Comparison of ENCODE assay signal across 8 mouse cellular contexts in the genomic region with DNA sequence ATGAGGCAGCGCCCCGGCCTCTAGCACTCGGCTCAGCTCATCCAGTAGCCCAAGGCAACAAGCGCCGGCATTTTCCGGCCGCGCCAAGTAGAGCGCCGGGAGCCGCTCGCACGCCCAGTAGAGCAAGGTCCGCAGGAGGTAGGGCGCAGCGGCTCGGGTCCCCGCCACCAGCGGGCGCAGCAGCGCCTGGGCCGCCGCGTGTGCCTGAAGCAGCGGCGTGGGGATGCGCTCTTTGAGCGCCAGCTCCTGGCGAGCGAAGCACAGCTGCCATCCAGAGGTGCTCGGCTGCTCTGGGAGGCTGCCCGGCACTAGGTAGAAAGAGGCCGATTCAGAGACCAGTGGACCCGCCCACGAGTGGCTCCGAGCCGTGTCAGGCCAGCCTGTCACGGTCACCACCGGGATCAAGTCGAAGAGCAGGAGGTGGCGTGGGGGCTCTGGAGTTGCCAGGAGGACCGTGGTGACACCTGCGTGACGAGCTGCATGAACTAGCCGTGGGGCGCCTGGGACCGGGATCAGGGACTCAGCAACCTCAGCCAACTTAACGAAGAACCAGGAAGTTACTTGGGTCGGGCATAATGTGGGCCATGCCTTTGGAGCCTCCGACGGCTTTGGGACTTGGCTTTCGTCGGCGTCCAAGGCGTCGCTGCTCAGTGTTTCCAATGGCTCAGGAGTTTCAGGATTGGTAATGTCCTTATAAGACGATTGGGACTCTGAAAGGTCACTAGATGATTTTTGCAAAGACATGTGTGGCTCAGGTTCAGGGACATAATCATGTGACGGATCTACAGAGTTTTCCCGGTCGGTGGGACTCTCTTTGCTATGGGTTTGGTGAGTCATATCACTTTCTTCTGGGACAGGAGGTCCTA. TPM values are rescaled to one million over a fixed set of nuclear protein-coding genes. Genes with fewer than 3 reads are reported as not detected.
A peak's percentile ranks its signal among the peaks of the same experiment; 100 is the strongest.
DNase-seq lines count a peak whose midpoint lies in the region; ATAC-seq and TF ChIP-seq lines count a peak whose summit lies in the region.

No protein-coding gene starts in this region.

- ATAC-seq in granulocyte monocyte progenitor cell, adult 5-6 weeks (replicated peaks; ENCODE audit: poor library complexity, severe bottlenecking), result peak; percentile 54
- peak; percentile 84 for ATAC-seq in intestine, embryonic 16.5 days
- peak; percentile 26; the same call in 1 of the 2 replicates for ATAC-seq in limb, embryonic 13.5 days (ENCODE audit: low FRiP score, low read depth)
- ATAC-seq in midbrain, embryonic 13.5 days, result peak; percentile 40

- H3K4me2 ChIP-seq in intestine, embryonic 16.5 days (ENCODE audit: low read depth, low read length), result peak overlapping the region; percentile 98
- peak overlapping the region; percentile 92 for H3K4me2 ChIP-seq in limb, embryonic 13.5 days (replicated peaks)
- H3K4me2 ChIP-seq in midbrain, embryonic 13.5 days (replicated peaks), result peak overlapping the region; percentile 97

- DNase-seq in cerebellum, adult 2 months, result peak; percentile 62 to 69
- DNase-seq in cerebellum, adult 9-10 months, result no peak
- DNase-seq in embryo, embryonic 9.5 days (ENCODE audit: extremely low spot score), result peak; percentile 68
- peak; percentile 62 for DNase-seq in skeletal muscle tissue, adult 2 months (ENCODE audit: low read depth, low spot score)

- peak overlapping the region; percentile 38 for H3K4me3 ChIP-seq in cerebellum, adult 2 months (replicated peaks; ENCODE audit: insufficient read depth, low read depth, low read length)
- peak overlapping the region; percentile 64 for H3K4me3 ChIP-seq in intestine, embryonic 16.5 days (ENCODE audit: low read length)
- H3K4me3 ChIP-seq in limb, embryonic 13.5 days, result peak overlapping the region; percentile 57
- H3K4me3 ChIP-seq in midbrain, embryonic 13.5 days (replicated peaks), result peak overlapping the region; percentile 59

- no peaks in the 10 kb centered on the region for H3K9me3 ChIP-seq in intestine, embryonic 16.5 days (ENCODE audit: control insufficient read depth, low read length)
- no peaks in the 10 kb centered on the region for H3K9me3 ChIP-seq in limb, embryonic 13.5 days
- no peaks in the 10 kb centered on the region for H3K9me3 ChIP-seq in midbrain, embryonic 13.5 days

- WGBS in cerebellum, adult 2 months, result 2% methylated on average over 60 of the region's 60 CpGs
- 2% methylated on average over 57 of the region's 60 CpGs for WGBS in intestine, embryonic 16.5 days
- 2% methylated on average over 60 of the region's 60 CpGs for WGBS in limb, embryonic 13.5 days
- 1% methylated on average over 60 of the region's 60 CpGs for WGBS in midbrain, embryonic 13.5 days

- no peaks in the 10 kb centered on the region for H3K36me3 ChIP-seq in intestine, embryonic 16.5 days (ENCODE audit: control insufficient read depth, insufficient read depth, low read length)
- H3K36me3 ChIP-seq in limb, embryonic 13.5 days, result no peaks in the 10 kb centered on the region
- no peaks in the 10 kb centered on the region for H3K36me3 ChIP-seq in midbrain, embryonic 13.5 days

- TF ChIP-seq CTCF in cerebellum, adult 2 months (IDR thresholded peaks at IDR 0.05; ENCODE audit: borderline replicate concordance, insufficient read depth, low read depth, low read length), result peak; percentile 22; the same call in 1 of the 2 replicates

- H3K27ac ChIP-seq in cerebellum, adult 2 months (ENCODE audit: insufficient read depth, low read length), result no peak overlapping the region
- H3K27ac ChIP-seq in intestine, embryonic 16.5 days (ENCODE audit: low read length), result peak overlapping the region; percentile 89
- H3K27ac ChIP-seq in limb, embryonic 13.5 days, result 0 out of 2 replicates have a peak overlapping the region, but pooled peaks have one; percentile 3
- peak overlapping the region; percentile 64 for H3K27ac ChIP-seq in midbrain, embryonic 13.5 days

- peaks cover 1% of the 10 kb centered on the region; the same call in 1 of the 2 replicates for H3K27me3 ChIP-seq in cerebellum, adult 2 months (ENCODE audit: control insufficient read depth, insufficient read depth, low read length)
- 0 out of 2 replicates have a peak, but pooled peaks cover 5% of the 10 kb centered on the region for H3K27me3 ChIP-seq in intestine, embryonic 16.5 days (replicated peaks; ENCODE audit: control insufficient read depth, insufficient read depth, low read length)
- peaks cover 86% of the 10 kb centered on the region for H3K27me3 ChIP-seq in limb, embryonic 13.5 days
- H3K27me3 ChIP-seq in midbrain, embryonic 13.5 days, result peaks cover 44% of the 10 kb centered on the region

- peak overlapping the region; percentile 82 for H3K9ac ChIP-seq in intestine, embryonic 16.5 days (ENCODE audit: low read depth, low read length)
- peak overlapping the region; percentile 79 for H3K9ac ChIP-seq in limb, embryonic 13.5 days
- peak overlapping the region; percentile 81 for H3K9ac ChIP-seq in midbrain, embryonic 13.5 days (replicated peaks)

- no peak for TF ChIP-seq POLR2A in cerebellum, adult 2 months (IDR thresholded peaks at IDR 0.05; ENCODE audit: borderline replicate concordance, insufficient read depth, low read length)

- peaks cover 7% of the 10 kb centered on the region; the same call in 1 of the 2 replicates for H3K4me1 ChIP-seq in cerebellum, adult 2 months (ENCODE audit: control insufficient read depth, insufficient read depth, low read length)
- peaks cover 52% of the 10 kb centered on the region for H3K4me1 ChIP-seq in intestine, embryonic 16.5 days (ENCODE audit: control insufficient read depth, insufficient read depth, low read length)
- peaks cover 61% of the 10 kb centered on the region for H3K4me1 ChIP-seq in limb, embryonic 13.5 days
- peaks cover 61% of the 10 kb centered on the region for H3K4me1 ChIP-seq in midbrain, embryonic 13.5 days (replicated peaks)

RNA-seq across cellular contexts. Expression of a gene that starts 1.4 kb away (rescaled TPM):
- 0.28 and 0.36 TPM in 2 replicates for polyA plus RNA-seq in cerebellum, adult 2 months (2012; rRNA removed)
- not detected in 2 replicates for total RNA-seq in granulocyte monocyte progenitor cell, adult 5-6 weeks (2014; fragmentation: Nextera tagmentation)
- not detected in 2 replicates for total RNA-seq in granulocyte monocyte progenitor cell, adult 5-6 weeks (2017)
- polyA plus RNA-seq in intestine, embryonic 16.5 days (2015; fragmentation: Nextera tagmentation; extraction: Ambion mirVana), result 34.6 and 42.7 TPM in 2 replicates
- polyA plus RNA-seq in limb, embryonic 13.5 days (2015; fragmentation: Nextera tagmentation; extraction: Ambion mirVana), result 2.5 and 2.6 TPM in 2 replicates
- 0.44 and 0.52 TPM in 2 replicates for polyA plus RNA-seq in midbrain, embryonic 13.5 days (2015; fragmentation: Nextera tagmentation; extraction: Ambion mirVana)

RNA-seq across cellular contexts. Expression of a gene that starts 2.4 kb away (rescaled TPM):
- 47.0 and 49.4 TPM in 2 replicates for polyA plus RNA-seq in cerebellum, adult 2 months (2012; rRNA removed)
- total RNA-seq in granulocyte monocyte progenitor cell, adult 5-6 weeks (2014; fragmentation: Nextera tagmentation), result 1.6 and 2.9 TPM in 2 replicates
- total RNA-seq in granulocyte monocyte progenitor cell, adult 5-6 weeks (2017), result not detected in 2 replicates
- 1.3 and 1.4 TPM in 2 replicates for polyA plus RNA-seq in intestine, embryonic 16.5 days (2015; fragmentation: Nextera tagmentation; extraction: Ambion mirVana)
- polyA plus RNA-seq in limb, embryonic 13.5 days (2015; fragmentation: Nextera tagmentation; extraction: Ambion mirVana), result 2.8 and 2.9 TPM in 2 replicates
- polyA plus RNA-seq in midbrain, embryonic 13.5 days (2015; fragmentation: Nextera tagmentation; extraction: Ambion mirVana), result 3.4 and 4.4 TPM in 2 replicates

RNA-seq across cellular contexts. Expression of a gene that starts 8.3 kb away (rescaled TPM):
- polyA plus RNA-seq in cerebellum, adult 2 months (2012; rRNA removed), result 1.6 and 2.9 TPM in 2 replicates
- total RNA-seq in granulocyte monocyte progenitor cell, adult 5-6 weeks (2014; fragmentation: Nextera tagmentation), result not detected in 2 replicates
- total RNA-seq in granulocyte monocyte progenitor cell, adult 5-6 weeks (2017), result 0.82 TPM in 1 of 2 replicates, not detected in the other
- 3.9 and 4.7 TPM in 2 replicates for polyA plus RNA-seq in intestine, embryonic 16.5 days (2015; fragmentation: Nextera tagmentation; extraction: Ambion mirVana)
- polyA plus RNA-seq in limb, embryonic 13.5 days (2015; fragmentation: Nextera tagmentation; extraction: Ambion mirVana), result 23.6 and 27.7 TPM in 2 replicates
- 0.83 and 0.85 TPM in 2 replicates for polyA plus RNA-seq in midbrain, embryonic 13.5 days (2015; fragmentation: Nextera tagmentation; extraction: Ambion mirVana)

RNA-seq across cellular contexts. Expression of a gene that starts 11.1 kb away (rescaled TPM):
- not detected in 2 replicates for polyA plus RNA-seq in cerebellum, adult 2 months (2012; rRNA removed)
- total RNA-seq in granulocyte monocyte progenitor cell, adult 5-6 weeks (2014; fragmentation: Nextera tagmentation), result not detected in 2 replicates
- not detected in 2 replicates for total RNA-seq in granulocyte monocyte progenitor cell, adult 5-6 weeks (2017)
- polyA plus RNA-seq in intestine, embryonic 16.5 days (2015; fragmentation: Nextera tagmentation; extraction: Ambion mirVana), result not detected in 2 replicates
- polyA plus RNA-seq in limb, embryonic 13.5 days (2015; fragmentation: Nextera tagmentation; extraction: Ambion mirVana), result not detected in 2 replicates
- not detected in 2 replicates for polyA plus RNA-seq in midbrain, embryonic 13.5 days (2015; fragmentation: Nextera tagmentation; extraction: Ambion mirVana)

RNA-seq across cellular contexts. Expression of a gene that starts 14.2 kb away (rescaled TPM):
- not detected in 2 replicates for polyA plus RNA-seq in cerebellum, adult 2 months (2012; rRNA removed)
- total RNA-seq in granulocyte monocyte progenitor cell, adult 5-6 weeks (2014; fragmentation: Nextera tagmentation), result not detected in 2 replicates
- not detected in 2 replicates for total RNA-seq in granulocyte monocyte progenitor cell, adult 5-6 weeks (2017)
- polyA plus RNA-seq in intestine, embryonic 16.5 days (2015; fragmentation: Nextera tagmentation; extraction: Ambion mirVana), result not detected in 2 replicates
- not detected in 2 replicates for polyA plus RNA-seq in limb, embryonic 13.5 days (2015; fragmentation: Nextera tagmentation; extraction: Ambion mirVana)
- not detected in 2 replicates for polyA plus RNA-seq in midbrain, embryonic 13.5 days (2015; fragmentation: Nextera tagmentation; extraction: Ambion mirVana)

Comparison
In these comparisons a context has a peak if more than half of its experiments do, and no peak if none do; other contexts are left out.
1. ATAC-seq: peak in every context shown above with its lines; median percentile 84 in intestine, embryonic 16.5 days; 54 in granulocyte monocyte progenitor cell, adult 5-6 weeks; 40 in midbrain, embryonic 13.5 days; 26 in limb, embryonic 13.5 days.